Mouse (Mus musculus) bone marrow, adult 2 months (tissue): ENCODE measurements around the gene Epha7.

Experiments used
- CTCF ChIP-seq: fragments of 200-500 bp; IDR thresholded peaks from 2 replicates; pipeline ENCODE4 v1.5.1; 2011; ENCODE audit warnings: low read length, control low read depth; ENCODE audit not compliant: control insufficient read depth, insufficient read depth
- POLR2A ChIP-seq: fragments of 200-500 bp; IDR thresholded peaks from 2 replicates; pipeline ENCODE4 v1.6.1; 2011; ENCODE audit warnings: low read depth, mild to moderate bottlenecking, control low read depth, low read length, borderline replicate concordance; ENCODE audit not compliant: control insufficient read depth

GRCm38 (mm10) chr4:28823616-28824015, 10.7 kb downstream of the Epha7 start:
- no peak for TF ChIP-seq CTCF
- TF ChIP-seq POLR2A, result no peak
